Mouse (Mus musculus): ENCODE measurements around the gene Gm904. TPM values are rescaled to one million over a fixed set of nuclear protein-coding genes. Genes with fewer than 3 reads are reported as not detected.
"Not testable (repeated sequence)": the region's sequence is repeated elsewhere in the genome, so short reads cannot be mapped to it uniquely, and the experiment has no call there.

Gm904 gene
- polyA plus RNA-seq (2015; fragmentation: Nextera tagmentation; extraction: Ambion mirVana), result not detected in 2 replicates

DNA sequence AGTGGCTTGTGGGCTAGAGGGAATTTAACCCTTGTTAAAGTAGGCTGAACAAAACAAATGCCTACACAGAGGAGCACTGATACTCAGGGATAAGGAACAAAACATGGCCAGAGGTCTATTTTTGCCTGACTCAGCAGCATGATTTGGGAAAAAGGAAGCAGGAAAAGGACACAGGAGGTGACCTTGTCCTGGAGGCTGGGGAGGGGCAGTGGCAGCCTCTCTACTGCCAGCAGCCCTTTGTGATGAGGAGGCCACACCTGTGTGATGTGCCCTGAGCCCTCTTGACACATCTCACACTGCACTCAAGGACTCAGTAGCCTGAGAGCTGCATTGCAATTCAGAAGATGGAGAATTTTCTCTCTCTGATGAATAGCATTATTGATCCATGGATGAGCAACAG is at the start of gene Gm904:
Gene Gm904, plus strand, starts transcription at position 301 of the 400 bp plus-strand sequence.
- not testable (repeated sequence) for H3K27ac ChIP-seq; H3K27me3 ChIP-seq; ATAC-seq (ENCODE audit: low read depth)

DNA sequence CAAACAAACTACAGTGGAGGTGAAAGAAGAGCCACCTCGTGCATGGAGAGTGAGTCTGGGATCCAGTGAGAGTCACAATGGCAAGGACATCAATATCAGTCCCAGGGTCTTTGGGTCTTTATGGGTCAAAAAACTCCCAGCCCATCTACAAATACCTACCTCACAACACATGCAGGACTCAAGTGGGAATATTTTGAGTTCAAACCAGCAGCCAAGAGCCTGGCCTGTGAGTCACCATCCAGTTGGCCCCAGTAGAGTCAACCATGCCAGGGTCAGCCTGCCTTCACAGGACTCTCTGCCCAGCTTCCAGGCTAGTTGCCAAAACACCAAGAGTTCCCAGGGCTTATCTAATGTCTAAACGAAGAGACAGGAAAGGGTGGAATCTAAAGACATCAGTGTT is 5.7 kb downstream of the Gm904 start:
- H3K36me3 ChIP-seq; H3K27ac ChIP-seq; DNase-seq; H3K4me2 ChIP-seq; H3K9ac ChIP-seq; ATAC-seq (ENCODE audit: low read depth); H3K27me3 ChIP-seq; H3K4me1 ChIP-seq (replicated peaks); H3K4me3 ChIP-seq (replicated peaks); H3K9me3 ChIP-seq (replicated peaks): not testable (repeated sequence)
- WGBS (ENCODE audit: insufficient replicate concordance), result 46% methylated on average over 2 of the region's 2 CpGs

More for the DNA sequence above, at the start of gene Gm904:
- not testable (repeated sequence) for H3K36me3 ChIP-seq; H3K9ac ChIP-seq; H3K9me3 ChIP-seq (replicated peaks); H3K4me2 ChIP-seq; H3K4me1 ChIP-seq (replicated peaks); H3K4me3 ChIP-seq (replicated peaks); DNase-seq

Small RNAs within 50 kb of the gene (microRNA-seq; reads per million reads assigned to microRNA genes)
- gene Gm23952 (not detected), gene Mir683-2 (not detected)

Other genes with a start within 250 kb of the Gm904 start
- 4.8 and 5.4 TPM in 2 replicates for gene Fbxw17, start 225.4 kb upstream of the Gm904 start, polyA plus RNA-seq (2015; fragmentation: Nextera tagmentation; extraction: Ambion mirVana)
- not detected in 2 replicates for gene Gm47429, start 199.3 kb upstream of the Gm904 start, polyA plus RNA-seq (2015; fragmentation: Nextera tagmentation; extraction: Ambion mirVana)
- not detected in 2 replicates for gene Nutm2, start 175.9 kb upstream of the Gm904 start, polyA plus RNA-seq (2015; fragmentation: Nextera tagmentation; extraction: Ambion mirVana)
- gene Gm8765, start 55.1 kb downstream of the Gm904 start, polyA plus RNA-seq (2015; fragmentation: Nextera tagmentation; extraction: Ambion mirVana), result not detected in 2 replicates